In the genomic region with DNA sequence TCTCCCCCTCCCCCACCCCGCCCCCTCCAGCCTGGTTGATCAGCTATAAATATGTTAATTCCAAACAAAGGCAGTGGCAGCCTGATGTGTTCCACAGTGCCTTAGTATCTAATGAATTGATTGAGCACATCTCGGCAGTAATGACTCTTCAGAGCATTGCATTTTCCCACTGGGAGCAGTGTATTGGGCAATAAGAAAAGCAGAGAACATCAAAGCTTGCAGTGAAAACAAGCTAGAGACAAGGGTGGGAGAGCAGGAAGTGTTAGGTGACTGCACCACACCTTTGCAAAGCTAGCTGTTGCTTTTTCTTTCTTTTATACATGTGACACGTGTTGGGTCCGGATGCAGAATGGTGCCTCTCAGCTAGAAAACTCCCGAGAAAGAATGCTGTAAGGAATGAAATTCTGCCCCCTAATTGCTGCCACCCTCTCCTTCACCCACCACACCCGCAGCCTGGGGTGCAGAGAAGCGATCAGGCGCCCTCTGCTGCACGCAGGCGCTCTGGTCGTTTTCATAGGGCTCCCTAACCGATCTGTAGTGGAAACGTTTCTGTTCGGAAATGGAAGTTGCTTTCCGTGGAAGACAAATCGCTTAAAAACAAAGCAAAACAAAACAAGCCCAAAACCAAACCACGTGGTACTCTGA, we compare ENCODE assay signal across 8 mouse cellular contexts. TPM values are rescaled to one million over a fixed set of nuclear protein-coding genes. Genes with fewer than 3 reads are reported as not detected.
DNase-seq lines count a peak whose midpoint lies in the region; ATAC-seq lines count a peak whose summit lies in the region.

No protein-coding gene starts in this region.

- H3K4me1 ChIP-seq in forebrain, embryonic 16.5 days (replicated peaks; ENCODE audit: control insufficient read depth, insufficient read depth, low read length): peaks cover 24% of the 10 kb centered on the region
- H3K4me1 ChIP-seq in liver, embryonic 13.5 days (replicated peaks): no peaks in the 10 kb centered on the region
- H3K4me1 ChIP-seq in neural tube, embryonic 12.5 days: peaks cover 29% of the 10 kb centered on the region

- H3K36me3 ChIP-seq in forebrain, embryonic 16.5 days (ENCODE audit: control insufficient read depth, insufficient read depth): no peaks in the 10 kb centered on the region
- H3K36me3 ChIP-seq in liver, embryonic 13.5 days: no peaks in the 10 kb centered on the region
- no peaks in the 10 kb centered on the region for H3K36me3 ChIP-seq in neural tube, embryonic 12.5 days

- WGBS in forebrain, embryonic 16.5 days: 4% methylated on average over 17 of the region's 17 CpGs
- 5% methylated on average over 17 of the region's 17 CpGs for WGBS in liver, embryonic 13.5 days (ENCODE audit: insufficient replicate concordance)
- WGBS in neural tube, embryonic 12.5 days: 6% methylated on average over 17 of the region's 17 CpGs

- intact Hi-C loops in left cerebral cortex, postnatal 36 days (cut with DNase I): loop anchor here (1.0 to 2.0 kb wide), 2 partner anchors 78 to 100 kb away; no protein-coding TSS in a partner anchor

- peak; percentile 50 to 51 for DNase-seq in left cerebral cortex, adult 18-20 months (ENCODE audit: low spot score in 2 of 2)
- DNase-seq in left cerebral cortex, postnatal 36 days (ENCODE audit: low spot score in 2 of 2): no peak
- peak; percentile 69 for DNase-seq in ZHBTc4 (ENCODE audit: low read depth, low spot score)
- DNase-seq in kidney, adult 18-20 months: peak; percentile 31
- DNase-seq in liver, embryonic 13.5 days: no peak

- no peak overlapping the region for H3K9ac ChIP-seq in forebrain, embryonic 16.5 days (replicated peaks; ENCODE audit: low read depth, low read length)
- no peak overlapping the region for H3K9ac ChIP-seq in liver, embryonic 13.5 days
- no peak overlapping the region for H3K9ac ChIP-seq in neural tube, embryonic 12.5 days

- peak overlapping the region; percentile 18 for H3K4me2 ChIP-seq in forebrain, embryonic 16.5 days (ENCODE audit: low read length)
- 0 out of 2 replicates have a peak overlapping the region, but pooled peaks have one; percentile 12 for H3K4me2 ChIP-seq in liver, embryonic 13.5 days
- H3K4me2 ChIP-seq in neural tube, embryonic 12.5 days (replicated peaks): peak overlapping the region; percentile 45

- no peak overlapping the region for H3K27ac ChIP-seq in forebrain, embryonic 16.5 days (ENCODE audit: low read length)
- H3K27ac ChIP-seq in liver, embryonic 13.5 days: no peak overlapping the region
- H3K27ac ChIP-seq in neural tube, embryonic 12.5 days: no peak overlapping the region

- peak; percentile 74 for ATAC-seq in forebrain, embryonic 16.5 days
- no peak for ATAC-seq in liver, embryonic 13.5 days (ENCODE audit: low read depth)
- ATAC-seq in neural tube, embryonic 12.5 days (ENCODE audit: low FRiP score, low read depth): peak; percentile 74
- ATAC-seq in erythroid progenitor cell, adult 5-6 weeks (replicated peaks; ENCODE audit: low FRiP score, poor library complexity, severe bottlenecking): no peak

- peaks cover 7% of the 10 kb centered on the region; the same call in 1 of the 2 replicates for H3K27me3 ChIP-seq in forebrain, embryonic 16.5 days (replicated peaks; ENCODE audit: control insufficient read depth, insufficient read depth, low read length)
- H3K27me3 ChIP-seq in liver, embryonic 13.5 days: no peaks in the 10 kb centered on the region
- no peaks in the 10 kb centered on the region for H3K27me3 ChIP-seq in neural tube, embryonic 12.5 days (replicated peaks)

- H3K9me3 ChIP-seq in forebrain, embryonic 16.5 days (ENCODE audit: control insufficient read depth, low read length): no peaks in the 10 kb centered on the region
- H3K9me3 ChIP-seq in liver, embryonic 13.5 days (replicated peaks): no peaks in the 10 kb centered on the region
- H3K9me3 ChIP-seq in neural tube, embryonic 12.5 days: no peaks in the 10 kb centered on the region

- H3K4me3 ChIP-seq in forebrain, embryonic 16.5 days (replicated peaks; ENCODE audit: low read length): no peak overlapping the region; the same call in 1 of the 2 replicates
- H3K4me3 ChIP-seq in liver, embryonic 13.5 days (replicated peaks): no peak overlapping the region
- 0 out of 2 replicates have a peak overlapping the region, but pooled peaks have one; percentile 0 for H3K4me3 ChIP-seq in neural tube, embryonic 12.5 days

RNA-seq across cellular contexts. Expression of a gene that starts 38.8 kb away (rescaled TPM):
- under 1 TPM; 0.58 to 0.75 TPM for total RNA-seq in left cerebral cortex, adult 18-20 months (2021)
- under 1 TPM; 0.34 to 0.57 TPM for total RNA-seq in left cerebral cortex, postnatal 36 days (2021)
- 1.6 and 3.2 TPM in 2 replicates for polyA plus RNA-seq in forebrain, embryonic 16.5 days (2015; fragmentation: Nextera tagmentation; extraction: Ambion mirVana)
- polyA plus RNA-seq in liver, embryonic 13.5 days (2015; fragmentation: Nextera tagmentation; extraction: Ambion mirVana): not detected in 2 replicates
- 0.70 and 1.2 TPM in 2 replicates for polyA plus RNA-seq in neural tube, embryonic 12.5 days (2016; fragmentation: Nextera tagmentation; extraction: Ambion mirVana)
- total RNA-seq in erythroid progenitor cell, adult 5-6 weeks (2015; ENCODE audit: low replicate concordance): not detected in 2 replicates
- not detected in 2 replicates for total RNA-seq in erythroid progenitor cell, adult 5-6 weeks (2017; ENCODE audit: low replicate concordance)

Comparison
In these comparisons a context has a peak if more than half of its experiments do, and no peak if none do; other contexts are left out.
1. DNase-seq: peak in left cerebral cortex, adult 18-20 months (2 of 2), ZHBTc4 (single experiment) and kidney, adult 18-20 months (single experiment); none in left cerebral cortex, postnatal 36 days (0 of 2) and liver, embryonic 13.5 days (single experiment).
2. ATAC-seq: peak in forebrain, embryonic 16.5 days (single experiment) and neural tube, embryonic 12.5 days (single experiment); none in liver, embryonic 13.5 days (single experiment) and erythroid progenitor cell, adult 5-6 weeks (single experiment).
3. Peak in every context shown above with its lines, with median percentiles within 50 percentile points of each other: H3K4me2 ChIP-seq.